Mouse (Mus musculus) limb, embryonic 12.5 days (tissue): ENCODE results near the gene Metap1. TPM values are rescaled to one million over a fixed set of nuclear protein-coding genes. Genes with fewer than 3 reads are reported as not detected.

Experiments
- ATAC-seq: fragments of 200-750 bp; cut with Nextera tagmentation; 2 replicates; pipeline ENCODE4 v1.8.0; 2017; ENCODE audit warnings: low read depth, moderate TSS enrichment; ENCODE audit not compliant: insufficient number of reproducible peaks, insufficient read depth, low FRiP score, low TSS enrichment
- H3K27ac ChIP-seq: fragments of 300-500 bp; sonication (generic); 2 replicates; pipeline ENCODE4 v1.5.1; 2016; ENCODE audit warnings: mild to moderate bottlenecking, moderate library complexity
- H3K27me3 ChIP-seq: fragments of 300-500 bp; sonication (generic); 2 replicates; pipeline ENCODE4 v1.6.1; 2016; ENCODE audit warnings: mild to moderate bottlenecking, moderate library complexity
- H3K36me3 ChIP-seq: fragments of 300-500 bp; sonication (generic); 2 replicates; pipeline ENCODE4 v1.6.1; 2016; ENCODE audit warnings: mild to moderate bottlenecking, moderate library complexity
- H3K4me1 ChIP-seq: fragments of 300-500 bp; sonication (generic); replicated peaks from 2 replicates; pipeline ENCODE4 v1.6.1; 2016
- H3K4me2 ChIP-seq: fragments of 300-500 bp; sonication (generic); 2 replicates; pipeline ENCODE4 v1.6.1; 2016; ENCODE audit warnings: mild to moderate bottlenecking, moderate library complexity
- H3K4me3 ChIP-seq: fragments of 300-500 bp; sonication (generic); replicated peaks from 2 replicates; pipeline ENCODE4 v1.5.1; 2016; ENCODE audit warnings: mild to moderate bottlenecking
- H3K9ac ChIP-seq: fragments of 300-500 bp; sonication (generic); replicated peaks from 2 replicates; pipeline ENCODE4 v1.6.1; 2016; ENCODE audit warnings: mild to moderate bottlenecking, moderate library complexity
- H3K9me3 ChIP-seq: fragments of 300-500 bp; sonication (generic); 2 replicates; pipeline ENCODE4 v1.6.1; 2016; ENCODE audit warnings: mild to moderate bottlenecking, moderate library complexity
- WGBS: fragments of 180-500 bp; shearing (Covaris S2); methylation state at CpG from one replicate; pipeline ENCODE4 v1.1.7; 2016; 5-methylcytosine and 5-hydroxymethylcytosine counted together
- polyA plus RNA-seq: library from polyadenylated mRNA; unstranded; fragments of >200 nt; fragmentation: Nextera tagmentation; extraction: Ambion mirVana; gene quantifications from 2 replicates; pipeline ENCODE4 v1.2.1, GENCODE M21; 2016

The Metap1 gene
- polyA plus RNA-seq, 1 experiment from 2014 or later: 44.2 TPM

DNA sequence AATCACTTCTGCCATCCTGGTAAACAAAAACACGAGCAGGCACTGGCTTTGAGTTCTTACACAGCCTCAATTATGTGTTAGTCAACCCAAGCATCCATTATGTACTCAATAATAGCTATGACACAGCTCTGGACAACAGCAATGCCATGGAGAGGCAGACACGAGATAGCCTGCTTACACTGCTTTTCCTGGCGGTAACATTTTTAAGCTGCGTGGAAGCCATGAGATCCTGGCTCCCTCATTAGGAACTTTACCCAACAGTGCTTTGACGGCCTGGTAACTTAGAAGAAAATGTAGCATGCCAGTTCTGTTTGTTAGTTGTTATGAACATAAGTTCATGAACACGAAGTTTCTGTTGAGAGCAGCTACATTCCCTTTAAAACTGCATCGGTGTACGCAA is 36.2 kb upstream of the Metap1 start:
- no peaks in the 10 kb centered on the region for H3K36me3 ChIP-seq
- H3K27me3 ChIP-seq: no peaks in the 10 kb centered on the region
- H3K4me1 ChIP-seq: peaks cover 16% of the 10 kb centered on the region
- H3K27ac ChIP-seq: no peak overlapping the region
- peak overlapping the region; percentile 76 for H3K4me2 ChIP-seq
- 0 out of 2 replicates have a peak overlapping the region, but pooled peaks have one; percentile 51 for H3K4me3 ChIP-seq
- 48% methylated on average over 8 of the region's 8 CpGs for WGBS
- no peaks in the 10 kb centered on the region for H3K9me3 ChIP-seq
- H3K9ac ChIP-seq: no peak overlapping the region
- ATAC-seq: no peak

DNA sequence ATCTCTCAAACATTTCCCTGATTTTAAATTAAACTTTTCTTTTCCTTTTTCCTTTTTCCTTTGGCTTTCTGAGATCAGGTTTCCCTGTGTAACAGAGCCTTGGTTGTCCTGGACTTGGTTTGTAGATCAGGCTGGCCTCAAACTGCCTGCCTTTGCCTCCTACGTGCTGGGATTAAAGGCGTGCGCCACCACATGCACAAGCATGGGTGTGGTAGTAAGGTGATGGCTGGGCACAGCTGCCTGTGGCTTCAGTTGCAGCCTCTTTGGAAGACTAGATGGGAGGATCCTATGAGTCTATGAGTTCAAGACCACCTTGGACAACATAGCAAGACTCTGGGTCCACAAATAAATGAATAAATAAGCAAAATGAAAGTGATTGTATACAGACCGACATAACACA is 34.6 kb upstream of the Metap1 start:
- H3K9ac ChIP-seq: no peak overlapping the region
- ATAC-seq: no peak
- 91% methylated on average over 4 of the region's 4 CpGs for WGBS

DNA sequence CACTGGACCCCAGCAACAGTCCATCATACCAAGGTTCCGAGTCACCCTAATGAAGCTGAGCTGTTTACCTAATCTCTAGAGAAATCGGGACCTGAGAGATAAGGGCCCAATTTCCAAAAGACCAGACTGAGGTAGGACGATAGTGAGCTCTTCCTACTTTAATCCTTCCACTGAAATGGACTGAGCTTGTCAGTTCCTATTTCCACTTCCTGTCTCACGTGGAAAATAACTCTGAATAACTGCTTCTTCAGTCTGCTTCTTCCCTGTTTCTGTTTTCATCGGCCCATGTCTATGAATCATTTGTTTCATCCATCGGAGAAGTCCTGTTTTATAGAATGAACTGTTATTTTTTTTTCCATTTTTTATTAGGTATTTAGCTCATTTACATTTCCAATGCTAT is 29.9 kb upstream of the Metap1 start:
- H3K9ac ChIP-seq: no peak overlapping the region
- no peak overlapping the region for H3K27ac ChIP-seq
- no peak overlapping the region for H3K4me3 ChIP-seq
- H3K4me1 ChIP-seq: no peaks in the 10 kb centered on the region
- ATAC-seq: no peak
- no peaks in the 10 kb centered on the region for H3K9me3 ChIP-seq
- 84% methylated on average over 6 of the region's 6 CpGs for WGBS
- H3K36me3 ChIP-seq: no peaks in the 10 kb centered on the region
- no peaks in the 10 kb centered on the region for H3K27me3 ChIP-seq
- no peak overlapping the region for H3K4me2 ChIP-seq

More for the DNA sequence above, 34.6 kb upstream of the Metap1 start:
- Histone ChIP-seq H3K4me3 (no peak overlapping the region), H3K27me3 (no peaks in the 10 kb centered on the region), H3K27ac (no peak overlapping the region), H3K4me2 (no peak overlapping the region), H3K9me3 (no peaks in the 10 kb centered on the region), H3K4me1 (peaks cover 5% of the 10 kb centered on the region), H3K36me3 (no peaks in the 10 kb centered on the region)

DNA sequence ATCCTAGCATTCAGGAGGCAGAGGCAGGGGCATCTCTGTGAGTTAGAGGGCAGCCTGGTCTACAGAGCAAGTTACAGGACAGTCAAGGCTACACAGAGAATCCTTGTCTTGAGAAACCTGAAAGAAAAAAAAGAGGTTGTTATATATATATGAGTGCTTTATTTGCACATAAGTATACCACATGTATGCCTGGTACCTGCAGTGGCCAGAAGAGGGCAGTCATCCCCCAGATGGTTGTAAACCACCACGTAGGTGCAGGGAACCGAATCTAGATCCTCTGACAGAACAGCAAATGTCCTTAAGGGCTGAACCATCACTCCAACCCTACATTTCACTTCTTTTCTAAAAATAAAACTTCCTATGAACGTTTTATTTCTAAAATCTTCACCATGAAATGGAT is 28.6 kb upstream of the Metap1 start:
- 64% methylated on average over 3 of the region's 3 CpGs for WGBS
- H3K36me3 ChIP-seq: no peaks in the 10 kb centered on the region
- H3K4me1 ChIP-seq: peaks cover 6% of the 10 kb centered on the region; the same call in 1 of the 2 replicates
- no peak overlapping the region for H3K4me3 ChIP-seq
- no peaks in the 10 kb centered on the region for H3K9me3 ChIP-seq
- no peak overlapping the region for H3K27ac ChIP-seq
- no peaks in the 10 kb centered on the region for H3K27me3 ChIP-seq
- no peak overlapping the region for H3K9ac ChIP-seq
- no peak for ATAC-seq
- H3K4me2 ChIP-seq: no peak overlapping the region

DNA sequence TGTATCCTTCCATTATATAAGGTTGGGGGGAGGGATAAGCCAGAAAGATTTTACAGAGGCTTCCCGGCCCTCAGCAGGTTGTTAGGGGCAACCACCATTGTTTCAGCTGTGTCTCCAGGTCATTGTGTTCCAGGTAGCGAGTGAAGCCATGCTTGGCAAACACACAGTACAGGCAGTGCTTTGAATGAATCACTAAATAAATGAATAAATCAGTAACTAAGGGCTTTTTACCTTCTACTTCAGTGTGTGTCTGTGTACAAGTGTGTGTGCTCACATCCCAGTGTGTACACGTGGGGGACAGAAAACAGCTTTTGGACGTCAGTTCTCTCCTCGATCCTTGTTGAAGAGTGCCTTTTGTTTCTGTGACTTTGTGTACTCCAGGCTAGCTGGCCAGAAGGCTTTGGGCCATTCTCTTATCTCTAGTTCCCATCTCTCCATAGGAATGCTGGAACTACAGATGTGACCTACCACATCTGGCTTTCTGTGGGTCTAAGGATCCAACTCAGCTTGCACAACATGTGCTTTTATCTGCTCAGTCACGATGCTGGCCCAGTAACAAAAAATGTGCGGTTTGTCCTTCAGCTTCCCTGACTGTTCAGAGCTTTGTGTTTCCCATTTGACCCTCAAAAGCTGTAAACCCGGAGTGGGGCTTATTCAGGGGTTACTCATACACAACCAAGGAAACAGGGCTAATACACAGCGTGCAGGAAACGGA is 26.5 kb upstream of the Metap1 start:
- H3K36me3 ChIP-seq: no peaks in the 10 kb centered on the region
- no peak overlapping the region for H3K9ac ChIP-seq
- 73% methylated on average over 10 of the region's 10 CpGs for WGBS
- H3K4me1 ChIP-seq: peaks cover 6% of the 10 kb centered on the region; the same call in 1 of the 2 replicates
- ATAC-seq: no peak
- H3K9me3 ChIP-seq: no peaks in the 10 kb centered on the region
- H3K27me3 ChIP-seq: no peaks in the 10 kb centered on the region
- no peak overlapping the region for H3K27ac ChIP-seq
- H3K4me2 ChIP-seq: no peak overlapping the region
- no peak overlapping the region for H3K4me3 ChIP-seq

DNA sequence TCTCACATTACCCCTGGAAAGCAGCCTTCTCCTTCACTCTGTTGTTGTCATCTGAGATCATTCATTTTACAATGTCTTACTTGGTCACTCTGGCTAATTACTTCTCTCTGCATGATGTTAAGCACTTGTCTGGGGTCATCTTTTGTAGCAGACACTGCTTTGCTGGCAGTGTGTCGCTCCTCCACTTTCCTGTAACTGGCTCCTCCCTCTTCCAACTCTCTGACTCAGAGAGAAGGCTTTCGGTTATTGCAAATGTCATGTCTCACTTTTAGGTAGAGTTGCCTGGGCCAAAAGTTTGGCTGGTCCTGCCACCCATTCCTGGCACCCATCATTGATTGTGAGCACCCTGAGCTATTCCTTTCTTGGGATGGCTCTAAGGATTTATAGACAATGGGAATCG is 25.4 kb upstream of the Metap1 start:
- H3K36me3 ChIP-seq: no peaks in the 10 kb centered on the region
- peaks cover 6% of the 10 kb centered on the region; the same call in 1 of the 2 replicates for H3K4me1 ChIP-seq
- WGBS: 73% methylated on average over 3 of the region's 3 CpGs
- H3K4me3 ChIP-seq: no peak overlapping the region
- no peak overlapping the region for H3K4me2 ChIP-seq
- H3K27me3 ChIP-seq: no peaks in the 10 kb centered on the region
- no peak for ATAC-seq
- H3K9me3 ChIP-seq: no peaks in the 10 kb centered on the region
- no peak overlapping the region for H3K27ac ChIP-seq
- no peak overlapping the region for H3K9ac ChIP-seq

DNA sequence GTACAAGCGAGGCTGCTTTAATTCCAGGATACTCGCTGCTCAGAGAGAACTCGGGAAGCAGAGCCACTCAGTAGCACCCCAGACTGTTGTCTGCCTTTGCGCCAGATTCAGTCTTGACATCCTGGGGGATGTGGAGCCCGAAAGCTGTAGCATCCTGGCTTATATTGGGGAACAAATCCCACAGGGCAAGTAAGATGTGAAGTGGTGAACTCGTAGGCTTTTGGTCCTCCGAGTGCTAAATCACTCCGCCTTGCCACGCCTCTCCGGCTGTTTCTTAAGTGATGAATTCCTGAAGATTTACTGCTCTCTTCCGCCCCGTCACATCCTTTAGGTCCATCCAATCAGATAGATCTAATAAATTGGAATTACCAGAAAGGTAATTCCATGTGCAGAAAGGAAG is 23.9 kb upstream of the Metap1 start:
- no peak overlapping the region for H3K9ac ChIP-seq
- H3K4me2 ChIP-seq: peak overlapping the region; percentile 36
- no peak for ATAC-seq
- no peak overlapping the region for H3K27ac ChIP-seq
- H3K4me1 ChIP-seq: peaks cover 6% of the 10 kb centered on the region; the same call in 1 of the 2 replicates
- H3K27me3 ChIP-seq: no peaks in the 10 kb centered on the region
- WGBS: 48% methylated on average over 12 of the region's 12 CpGs
- no peaks in the 10 kb centered on the region for H3K36me3 ChIP-seq
- 0 out of 2 replicates have a peak overlapping the region, but pooled peaks have one; percentile 15 for H3K4me3 ChIP-seq
- no peaks in the 10 kb centered on the region for H3K9me3 ChIP-seq

DNA sequence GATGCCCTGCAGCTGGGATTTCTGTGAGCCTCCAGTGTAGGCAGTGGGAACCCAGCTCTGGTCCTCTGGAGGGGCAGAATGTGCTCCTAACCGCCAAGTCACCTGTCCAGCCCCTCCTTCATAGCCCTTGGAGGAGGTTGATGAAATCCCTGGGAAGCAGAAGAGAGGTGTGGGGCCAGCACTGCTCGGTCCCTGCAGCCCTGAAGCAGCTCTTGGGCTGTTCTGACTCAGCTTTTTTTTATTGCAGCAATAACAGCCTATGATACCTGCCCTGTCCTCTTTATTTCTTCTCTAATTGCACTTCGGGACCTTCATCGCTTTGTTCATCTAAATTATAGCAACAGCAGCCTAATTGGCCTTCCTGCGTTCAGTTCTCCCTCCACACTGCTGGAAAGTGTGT is 21.2 kb upstream of the Metap1 start:
- H3K27ac ChIP-seq: no peak overlapping the region
- peaks cover 6% of the 10 kb centered on the region; the same call in 1 of the 2 replicates for H3K4me1 ChIP-seq
- no peaks in the 10 kb centered on the region for H3K9me3 ChIP-seq
- no peaks in the 10 kb centered on the region for H3K36me3 ChIP-seq
- H3K4me3 ChIP-seq: no peak overlapping the region
- ATAC-seq: no peak
- WGBS: 41% methylated on average over 5 of the region's 5 CpGs
- no peak overlapping the region for H3K4me2 ChIP-seq
- no peak overlapping the region for H3K9ac ChIP-seq
- no peaks in the 10 kb centered on the region for H3K27me3 ChIP-seq

DNA sequence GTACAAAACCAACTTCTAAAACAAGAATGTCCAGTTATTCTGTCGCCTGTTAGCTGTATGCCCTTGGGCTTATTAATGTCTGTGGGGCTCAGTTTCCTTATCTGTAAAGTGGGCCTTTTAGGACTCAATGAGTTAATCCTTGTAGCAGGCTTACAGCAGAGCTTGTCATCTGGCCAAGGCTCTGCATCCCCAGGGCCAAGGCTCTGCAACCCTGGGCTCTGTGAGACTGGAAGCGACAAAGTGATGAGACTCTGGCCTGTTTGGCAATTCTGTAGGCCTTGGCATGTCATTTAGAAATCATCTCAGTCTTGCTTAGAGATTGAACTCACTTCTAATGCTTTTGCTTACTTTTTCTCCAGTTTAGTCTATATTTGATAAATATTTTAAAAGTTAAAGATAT is 20.3 kb upstream of the Metap1 start:
- WGBS: 86% methylated on average over 2 of the region's 2 CpGs
- Histone ChIP-seq H3K9ac (no peak overlapping the region), H3K27me3 (no peaks in the 10 kb centered on the region; the same call in 1 of the 2 replicates), H3K4me1 (peaks cover 6% of the 10 kb centered on the region; the same call in 1 of the 2 replicates), H3K9me3 (no peaks in the 10 kb centered on the region), H3K36me3 (no peaks in the 10 kb centered on the region), H3K4me2 (no peak overlapping the region), H3K27ac (no peak overlapping the region), H3K4me3 (no peak overlapping the region)
- no peak for ATAC-seq

DNA sequence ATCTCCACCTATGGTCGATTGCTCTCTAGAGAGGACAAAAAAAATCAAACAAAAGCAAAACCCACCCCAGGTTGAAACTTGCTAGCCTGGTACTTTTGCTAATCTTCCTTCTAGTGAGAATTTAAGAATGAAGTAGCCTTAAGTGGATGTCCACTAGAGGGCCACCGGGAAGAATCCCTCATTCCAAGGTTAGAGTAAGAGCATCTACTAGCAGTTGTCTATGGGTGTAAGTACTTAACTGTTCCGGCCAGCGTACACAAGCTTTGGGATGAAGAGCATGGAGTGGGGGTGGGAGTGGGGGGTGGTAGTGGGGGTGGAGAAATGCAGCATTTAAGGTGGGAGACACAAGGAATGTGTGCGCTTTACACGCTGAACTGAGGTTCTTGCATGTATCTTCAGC is 17.4 kb upstream of the Metap1 start:
- Histone ChIP-seq H3K4me2 (no peak overlapping the region), H3K4me1 (no peaks in the 10 kb centered on the region), H3K27me3 (no peaks in the 10 kb centered on the region; the same call in 1 of the 2 replicates), H3K27ac (no peak overlapping the region), H3K9me3 (no peaks in the 10 kb centered on the region), H3K4me3 (no peak overlapping the region), H3K9ac (no peak overlapping the region), H3K36me3 (no peaks in the 10 kb centered on the region)
- no peak for ATAC-seq
- 59% methylated on average over 6 of the region's 6 CpGs for WGBS

DNA sequence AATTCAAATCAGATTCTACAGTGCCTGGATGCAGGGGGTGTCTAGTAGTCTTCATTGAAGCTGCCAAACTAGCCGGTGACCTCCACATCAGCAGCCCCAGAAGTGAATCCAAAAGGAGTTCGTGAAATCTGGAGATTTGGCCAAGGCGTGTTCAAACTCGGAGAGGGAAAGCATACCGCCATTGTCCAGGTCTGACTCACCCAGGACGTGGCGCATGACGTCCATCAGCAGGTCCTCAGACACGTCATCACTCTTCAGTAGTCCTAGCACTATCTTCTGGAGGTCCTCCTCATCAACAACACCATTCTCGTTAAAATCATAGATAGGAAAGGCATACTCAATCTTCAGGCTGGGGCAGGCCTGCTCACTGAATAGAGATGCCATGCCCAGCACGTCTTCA is 14.4 kb upstream of the Metap1 start:
- 87% methylated on average over 11 of the region's 11 CpGs for WGBS
- ATAC-seq: no peak

More for the DNA sequence above, 14.4 kb upstream of the Metap1 start:
- no peaks in the 10 kb centered on the region; the same call in 1 of the 2 replicates for H3K27me3 ChIP-seq
- H3K4me1 ChIP-seq: no peaks in the 10 kb centered on the region
- H3K36me3 ChIP-seq: no peaks in the 10 kb centered on the region
- H3K9me3 ChIP-seq: no peaks in the 10 kb centered on the region
- H3K4me2 ChIP-seq: no peak overlapping the region
- no peak overlapping the region for H3K9ac ChIP-seq
- H3K4me3 ChIP-seq: no peak overlapping the region
- no peak overlapping the region for H3K27ac ChIP-seq
